Mouse (Mus musculus): Measurements from ENCODE around the gene Caly.

DNA sequence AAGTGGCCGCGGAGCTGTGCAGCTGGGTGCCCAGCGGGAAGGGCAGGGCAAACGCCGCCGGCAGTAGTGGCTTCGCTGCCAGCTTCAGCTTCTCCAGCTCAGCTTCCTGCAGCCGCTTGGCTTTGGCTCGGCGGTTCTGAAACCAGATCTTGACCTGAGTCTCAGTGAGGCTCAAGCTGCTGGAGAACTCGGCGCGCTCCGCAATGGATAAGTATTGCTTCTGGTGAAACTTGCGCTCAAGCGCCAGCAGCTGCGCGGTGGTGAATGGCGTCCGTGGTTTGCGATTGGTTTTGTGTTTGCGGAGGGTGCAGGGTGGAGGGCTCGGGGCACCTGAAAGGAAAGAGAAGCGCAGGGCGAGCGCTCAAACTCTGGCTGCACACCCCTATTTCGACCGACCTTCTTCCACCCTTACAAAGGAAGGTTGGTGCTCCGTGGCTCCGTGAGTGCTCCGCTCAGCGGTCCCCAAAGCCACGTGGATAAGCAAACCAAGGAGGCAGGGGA lies 34.5 kb downstream of the Caly start:
- TF ChIP-seq POLR2A (IDR thresholded peaks at IDR 0.05; ENCODE audit: control insufficient read depth, extremely low read depth, insufficient read depth, low read length, poor library complexity) (no peak), CTCF (IDR thresholded peaks at IDR 0.05; ENCODE audit: borderline replicate concordance, control insufficient read depth, extremely low read depth, insufficient read depth, low read length, poor library complexity) (no peak)

All from thymus, adult 2 months (tissue).